Mouse (Mus musculus) hindbrain, embryonic 12.5 days (tissue): Measurements from ENCODE around the gene Adcy5. TPM values are rescaled to one million over a fixed set of nuclear protein-coding genes. Genes with fewer than 3 reads are reported as not detected.

Experiments used
- ATAC-seq: fragments of 200-750 bp; cut with Nextera tagmentation; 2 replicates; pipeline ENCODE4 v1.8.0; 2017; ENCODE audit warnings: moderate TSS enrichment; ENCODE audit not compliant: low FRiP score
- H3K27ac ChIP-seq: fragments of 300-500 bp; sonication (generic); 2 replicates; pipeline ENCODE4 v1.5.1; 2016; ENCODE audit warnings: mild to moderate bottlenecking
- H3K27me3 ChIP-seq: fragments of 300-500 bp; sonication (generic); 2 replicates; pipeline ENCODE4 v1.6.1; 2016; ENCODE audit warnings: mild to moderate bottlenecking
- H3K36me3 ChIP-seq: fragments of 300-500 bp; sonication (generic); 2 replicates; pipeline ENCODE4 v1.6.1; 2016; ENCODE audit warnings: mild to moderate bottlenecking
- H3K4me1 ChIP-seq: fragments of 300-500 bp; sonication (generic); 2 replicates; pipeline ENCODE4 v1.6.1; 2016
- H3K4me2 ChIP-seq: fragments of 300-500 bp; sonication (generic); replicated peaks from 2 replicates; pipeline ENCODE4 v1.6.1; 2016; ENCODE audit warnings: mild to moderate bottlenecking
- H3K4me3 ChIP-seq: fragments of 300-500 bp; sonication (generic); 2 replicates; pipeline ENCODE4 v1.5.1; 2016; ENCODE audit warnings: mild to moderate bottlenecking
- H3K9ac ChIP-seq: fragments of 300-500 bp; sonication (generic); 2 replicates; pipeline ENCODE4 v1.6.1; 2016; ENCODE audit warnings: mild to moderate bottlenecking, moderate library complexity
- H3K9me3 ChIP-seq: fragments of 300-500 bp; sonication (generic); replicated peaks from 2 replicates; pipeline ENCODE4 v1.6.1; 2016; ENCODE audit warnings: mild to moderate bottlenecking
- WGBS: fragments of 180-500 bp; shearing (Covaris S2); methylation state at CpG from one replicate; pipeline ENCODE4 v1.1.7; 2016; 5-methylcytosine and 5-hydroxymethylcytosine counted together
- polyA plus RNA-seq: library from polyadenylated mRNA; unstranded; fragments of >200 nt; fragmentation: Nextera tagmentation; extraction: Ambion mirVana; gene quantifications from 2 replicates; pipeline ENCODE4 v1.2.1, GENCODE M21; 2016

The Adcy5 gene
- polyA plus RNA-seq, 1 experiment from 2014 or later, result 4.4 TPM

GRCm38 (mm10) chr16:35311586-35311985 lies 156.9 kb downstream of the Adcy5 start:
- Histone ChIP-seq H3K9ac (no peak overlapping the region), H3K4me2 (no peak overlapping the region), H3K4me3 (no peak overlapping the region), H3K27ac (no peak overlapping the region), H3K4me1 (no peaks in the 10 kb centered on the region; the same call in 1 of the 2 replicates), H3K9me3 (no peaks in the 10 kb centered on the region), H3K36me3 (peaks cover 6% of the 10 kb centered on the region), H3K27me3 (no peaks in the 10 kb centered on the region)
- no peak for ATAC-seq
- WGBS, result 44% methylated on average over 8 of the region's 8 CpGs

GRCm38 (mm10) chr16:35315496-35315895 lies 160.8 kb downstream of the Adcy5 start:
- H3K4me2 ChIP-seq, result no peak overlapping the region
- H3K9ac ChIP-seq, result no peak overlapping the region
- no peak overlapping the region for H3K27ac ChIP-seq
- peaks cover 6% of the 10 kb centered on the region for H3K36me3 ChIP-seq
- no peaks in the 10 kb centered on the region for H3K27me3 ChIP-seq
- H3K9me3 ChIP-seq, result no peaks in the 10 kb centered on the region
- no peak overlapping the region for H3K4me3 ChIP-seq
- 57% methylated on average over 3 of the region's 3 CpGs for WGBS
- no peak for ATAC-seq
- no peaks in the 10 kb centered on the region; the same call in 1 of the 2 replicates for H3K4me1 ChIP-seq

GRCm38 (mm10) chr16:35316856-35317264 lies 162.2 kb downstream of the Adcy5 start:
- ATAC-seq, result no peak
- Histone ChIP-seq H3K27me3 (no peaks in the 10 kb centered on the region), H3K27ac (no peak overlapping the region), H3K9ac (no peak overlapping the region), H3K4me2 (no peak overlapping the region), H3K36me3 (peaks cover 6% of the 10 kb centered on the region), H3K4me1 (no peaks in the 10 kb centered on the region; the same call in 1 of the 2 replicates), H3K4me3 (no peak overlapping the region), H3K9me3 (no peaks in the 10 kb centered on the region)

- 83% methylated on average over 5 of the region's 5 CpGs for WGBS
- Histone ChIP-seq H3K4me2 (no peak overlapping the region), H3K9ac (no peak overlapping the region)
These were observed 162.8 kb downstream of the Adcy5 start for GRCm38 (mm10) chr16:35317460-35317859.

GRCm38 (mm10) chr16:35318397-35318796 lies 163.7 kb downstream of the Adcy5 start:
- Histone ChIP-seq H3K9me3 (no peaks in the 10 kb centered on the region), H3K9ac (no peak overlapping the region), H3K4me1 (no peaks in the 10 kb centered on the region; the same call in 1 of the 2 replicates), H3K4me2 (no peak overlapping the region), H3K27me3 (no peaks in the 10 kb centered on the region), H3K4me3 (no peak overlapping the region), H3K27ac (no peak overlapping the region), H3K36me3 (peaks cover 5% of the 10 kb centered on the region)
- 82% methylated on average over 6 of the region's 6 CpGs for WGBS
- no peak for ATAC-seq

More at GRCm38 (mm10) chr16:35317460-35317859, 162.8 kb downstream of the Adcy5 start:
- no peak for ATAC-seq
- H3K36me3 ChIP-seq, result peaks cover 6% of the 10 kb centered on the region
- H3K4me1 ChIP-seq, result no peaks in the 10 kb centered on the region; the same call in 1 of the 2 replicates
- H3K27ac ChIP-seq, result no peak overlapping the region
- H3K9me3 ChIP-seq, result no peaks in the 10 kb centered on the region
- no peaks in the 10 kb centered on the region for H3K27me3 ChIP-seq
- no peak overlapping the region for H3K4me3 ChIP-seq

GRCm38 (mm10) chr16:35319335-35319734 lies 164.7 kb downstream of the Adcy5 start:
- Histone ChIP-seq H3K9me3 (no peaks in the 10 kb centered on the region), H3K27me3 (no peaks in the 10 kb centered on the region), H3K4me1 (no peaks in the 10 kb centered on the region; the same call in 1 of the 2 replicates), H3K27ac (no peak overlapping the region), H3K4me2 (no peak overlapping the region), H3K9ac (no peak overlapping the region), H3K4me3 (no peak overlapping the region), H3K36me3 (no peaks in the 10 kb centered on the region)
- 43% methylated on average over 4 of the region's 4 CpGs for WGBS
- peak; percentile 76 for ATAC-seq

- Histone ChIP-seq H3K4me1 (no peaks in the 10 kb centered on the region; the same call in 1 of the 2 replicates), H3K4me3 (no peak overlapping the region), H3K27me3 (no peaks in the 10 kb centered on the region), H3K4me2 (no peak overlapping the region), H3K9ac (no peak overlapping the region), H3K27ac (no peak overlapping the region), H3K9me3 (no peaks in the 10 kb centered on the region), H3K36me3 (no peaks in the 10 kb centered on the region)
- ATAC-seq, result 0 out of 2 replicates have a peak, but pooled peaks have one; percentile 6
- 70% methylated on average over 2 of the region's 2 CpGs for WGBS
These were observed 165.1 kb downstream of the Adcy5 start for GRCm38 (mm10) chr16:35319773-35320172.

- no peak overlapping the region for H3K9ac ChIP-seq
- H3K36me3 ChIP-seq, result 0 out of 2 replicates have a peak, but pooled peaks cover 8% of the 10 kb centered on the region
- WGBS, result 30% methylated on average over 1 of the region's 1 CpGs
- H3K27ac ChIP-seq, result no peak overlapping the region
- H3K9me3 ChIP-seq, result no peaks in the 10 kb centered on the region
- no peak overlapping the region for H3K4me3 ChIP-seq
- no peak for ATAC-seq
- no peaks in the 10 kb centered on the region for H3K4me1 ChIP-seq
- H3K27me3 ChIP-seq, result no peaks in the 10 kb centered on the region
- H3K4me2 ChIP-seq, result no peak overlapping the region
These were observed 175.8 kb downstream of the Adcy5 start for GRCm38 (mm10) chr16:35330451-35330850.

Other genes with a start within 250 kb of the Adcy5 start
- 37.9 and 42.5 TPM in 2 replicates for gene Hacd2, start 132.4 kb upstream of the Adcy5 start, polyA plus RNA-seq
- gene Sec22a, start 209.0 kb downstream of the Adcy5 start, polyA plus RNA-seq, result 39.6 and 40.5 TPM in 2 replicates